Mouse (Mus musculus): ENCODE results near the gene Dennd6a. TPM values are rescaled to one million over a fixed set of nuclear protein-coding genes. Genes with fewer than 3 reads are reported as not detected.

The Dennd6a gene
- polyA plus RNA-seq, 1 experiment: 22.2 TPM

DNA sequence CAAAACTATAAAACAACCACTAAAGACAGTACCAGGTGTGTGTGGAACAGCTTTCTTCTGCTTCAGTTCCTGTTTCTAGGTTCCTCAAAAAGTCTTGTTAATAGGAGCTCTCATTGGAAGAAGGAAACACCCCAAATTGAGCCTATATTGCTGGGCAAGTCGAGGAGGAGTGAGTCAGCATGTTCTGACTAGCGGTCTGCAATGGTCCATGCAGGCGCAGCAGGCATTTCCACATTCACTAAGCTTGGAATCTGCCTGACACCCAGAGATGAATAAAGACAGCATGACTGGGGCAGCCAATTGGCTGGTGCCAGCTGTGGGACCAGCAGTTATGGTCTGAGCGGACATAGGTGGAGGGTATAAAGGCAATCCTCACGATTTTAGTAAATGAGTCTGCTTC lies 102.1 kb downstream of the Dennd6a start:
- no peak overlapping the region for H3K4me3 ChIP-seq (ENCODE audit: insufficient read depth, low read length)
- no peak overlapping the region for H3K27ac ChIP-seq (ENCODE audit: insufficient read depth, low read length)
- no peaks in the 10 kb centered on the region for H3K4me1 ChIP-seq (ENCODE audit: control insufficient read depth, insufficient read depth, low read length)
- TF ChIP-seq POLR2A (IDR thresholded peaks at IDR 0.05; ENCODE audit: extremely low read depth, insufficient read depth, low read length) (no peak), CTCF (IDR thresholded peaks at IDR 0.05; ENCODE audit: extremely low read depth, insufficient read depth, low read length) (no peak)

Other genes with a start within 250 kb of the Dennd6a start
- 57.3 and 59.7 TPM in 2 replicates for gene Slmap, start 38.9 kb upstream of the Dennd6a start, polyA plus RNA-seq (2012; rRNA removed)
- 91.8 and 95.9 TPM in 2 replicates for gene Arf4, start 64.2 kb downstream of the Dennd6a start, polyA plus RNA-seq (2012; rRNA removed)
- gene Pde12, start 96.0 kb downstream of the Dennd6a start, polyA plus RNA-seq (2012; rRNA removed): 4.5 and 4.7 TPM in 2 replicates
- 0.09 and 0.19 TPM in 2 replicates for gene Dnah12, start 119.4 kb downstream of the Dennd6a start, polyA plus RNA-seq (2012; rRNA removed)

Data from cortical plate, adult 2 months (tissue).